Mouse (Mus musculus) midbrain, embryonic 13.5 days (tissue): ENCODE results near the gene Dnajb11. TPM values are rescaled to one million over a fixed set of nuclear protein-coding genes. Genes with fewer than 3 reads are reported as not detected.

ENCODE experiments used
- ATAC-seq: fragments of 200-750 bp; cut with Nextera tagmentation; 2 replicates; pipeline ENCODE4 v1.8.0; 2017; ENCODE audit warnings: mild to moderate bottlenecking, moderate TSS enrichment, moderate library complexity
- H3K27ac ChIP-seq: fragments of 300-500 bp; sonication (generic); 2 replicates; pipeline ENCODE4 v1.5.1; 2015; ENCODE audit warnings: inconsistent platforms, mild to moderate bottlenecking, moderate library complexity
- H3K27me3 ChIP-seq: fragments of 300-500 bp; sonication (generic); 2 replicates; pipeline ENCODE4 v1.6.1; 2015; ENCODE audit warnings: mild to moderate bottlenecking, inconsistent platforms
- H3K36me3 ChIP-seq: fragments of 300-500 bp; sonication (generic); 2 replicates; pipeline ENCODE4 v1.6.1; 2015; ENCODE audit warnings: mild to moderate bottlenecking, inconsistent platforms
- H3K4me1 ChIP-seq: fragments of 300-500 bp; sonication (generic); replicated peaks from 2 replicates; pipeline ENCODE4 v1.6.1; 2015; ENCODE audit warnings: inconsistent platforms
- H3K4me2 ChIP-seq: fragments of 300-500 bp; sonication (generic); replicated peaks from 2 replicates; pipeline ENCODE4 v1.6.1; 2015; ENCODE audit warnings: moderate library complexity, mild to moderate bottlenecking, inconsistent platforms
- H3K4me3 ChIP-seq: fragments of 300-500 bp; sonication (generic); replicated peaks from 2 replicates; pipeline ENCODE4 v1.5.1; 2015; ENCODE audit warnings: mild to moderate bottlenecking, inconsistent platforms
- H3K9ac ChIP-seq: fragments of 300-500 bp; sonication (generic); replicated peaks from 2 replicates; pipeline ENCODE4 v1.6.1; 2015; ENCODE audit warnings: mild to moderate bottlenecking, inconsistent platforms
- H3K9me3 ChIP-seq: fragments of 300-500 bp; sonication (generic); 2 replicates; pipeline ENCODE4 v1.6.1; 2016; ENCODE audit warnings: mild to moderate bottlenecking, inconsistent platforms
- WGBS: fragments of 180-500 bp; shearing (Covaris S2); methylation state at CpG from one replicate; pipeline ENCODE4 v1.1.7; 2015; 5-methylcytosine and 5-hydroxymethylcytosine counted together
- polyA plus RNA-seq: library from polyadenylated mRNA; unstranded; fragments of >200 nt; fragmentation: Nextera tagmentation; extraction: Ambion mirVana; gene quantifications from 2 replicates; pipeline ENCODE4 v1.2.1, GENCODE M21; 2015

Dnajb11 gene
- polyA plus RNA-seq, 1 experiment from 2014 or later, result 99.6 TPM

DNA sequence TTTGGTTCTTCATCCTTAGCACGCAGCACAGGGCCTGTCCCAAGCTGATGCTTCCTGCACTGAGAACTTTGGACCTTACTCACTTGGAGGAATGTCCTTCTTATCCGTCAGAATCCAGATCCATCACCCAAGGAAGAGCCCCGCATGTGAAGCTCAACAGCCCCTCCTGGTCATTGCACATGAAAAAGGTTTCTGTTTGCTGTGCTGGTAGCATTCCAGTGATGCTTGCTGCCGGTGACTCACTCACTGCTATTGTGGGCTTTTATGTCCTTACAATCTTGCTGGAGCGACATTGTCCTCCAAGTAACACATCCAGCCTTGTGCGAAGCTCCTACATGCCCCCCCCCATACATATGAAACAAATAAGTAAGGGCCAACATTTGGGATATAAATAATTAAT is 55.2 kb downstream of the Dnajb11 start:
- Histone ChIP-seq H3K36me3 (no peaks in the 10 kb centered on the region), H3K9me3 (no peaks in the 10 kb centered on the region), H3K4me1 (no peaks in the 10 kb centered on the region), H3K27ac (no peak overlapping the region), H3K4me3 (no peak overlapping the region), H3K4me2 (no peak overlapping the region), H3K27me3 (no peaks in the 10 kb centered on the region), H3K9ac (no peak overlapping the region)
- WGBS, result 82% methylated on average over 6 of the region's 6 CpGs
- no peak for ATAC-seq

DNA sequence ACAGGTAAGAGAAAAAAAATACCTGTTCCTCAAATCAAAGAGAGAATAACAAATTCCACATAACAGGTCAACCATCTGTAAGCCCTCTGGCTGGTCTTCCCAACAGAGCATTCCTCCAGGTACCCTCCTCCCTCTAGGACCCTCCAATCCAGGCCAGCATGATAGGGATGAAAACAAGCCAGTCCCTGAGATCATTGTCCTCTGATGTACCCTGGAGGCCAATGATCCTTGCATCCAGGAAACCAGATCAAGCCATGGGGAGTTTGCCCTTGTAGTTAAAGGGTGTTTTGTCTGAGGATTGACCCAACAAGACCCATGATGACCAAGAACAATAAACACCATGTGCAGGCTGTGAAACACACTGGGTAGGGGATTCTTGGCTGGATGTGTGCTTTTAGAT is 56.6 kb downstream of the Dnajb11 start:
- no peaks in the 10 kb centered on the region for H3K36me3 ChIP-seq

DNA sequence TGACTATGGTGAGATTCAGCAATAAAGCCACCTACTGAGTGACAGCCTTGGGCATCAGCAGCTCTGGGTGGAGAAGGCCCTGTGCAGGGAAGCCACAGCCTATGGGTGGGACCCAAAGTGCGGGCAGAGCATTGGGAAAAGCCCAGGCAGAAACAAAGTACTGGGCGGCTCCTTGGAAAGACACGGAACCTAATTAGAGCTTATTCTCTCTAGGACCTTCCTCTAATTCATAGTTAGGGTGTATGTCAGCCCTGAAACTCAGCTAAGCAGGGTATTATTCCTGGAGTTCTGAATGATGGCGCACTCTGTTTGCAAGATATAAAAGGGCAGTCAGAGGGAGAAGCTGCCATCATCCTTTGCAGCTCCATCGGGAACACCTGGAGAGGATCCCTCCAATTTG is 60.4 kb downstream of the Dnajb11 start, which contains the start of gene Fetub:
Gene Fetub, plus strand, starts transcription at position 301 of the 400 bp plus-strand sequence.
- H3K27ac ChIP-seq, result no peak within 1 kb of the TSS
- H3K27me3 ChIP-seq, result no peaks in the 10 kb centered on the region
- H3K36me3 ChIP-seq, result no peaks in the 10 kb centered on the region
- 95% methylated on average over 5 of the region's 5 CpGs for WGBS
- ATAC-seq, result no peak
- H3K4me3 ChIP-seq, result no peak within 1 kb of the TSS
- no peaks in the 10 kb centered on the region for H3K9me3 ChIP-seq
- H3K9ac ChIP-seq, result no peak within 1 kb of the TSS
- no peaks in the 10 kb centered on the region for H3K4me1 ChIP-seq
- no peak within 1 kb of the TSS for H3K4me2 ChIP-seq

More for the DNA sequence above, 56.6 kb downstream of the Dnajb11 start:
- Histone ChIP-seq H3K27me3 (no peaks in the 10 kb centered on the region), H3K4me2 (no peak overlapping the region), H3K9me3 (no peaks in the 10 kb centered on the region), H3K27ac (no peak overlapping the region), H3K4me1 (no peaks in the 10 kb centered on the region), H3K4me3 (no peak overlapping the region), H3K9ac (no peak overlapping the region)
- ATAC-seq, result no peak

- no peak overlapping the region for H3K27ac ChIP-seq
- H3K36me3 ChIP-seq, result no peaks in the 10 kb centered on the region
- no peak for ATAC-seq
- H3K27me3 ChIP-seq, result no peaks in the 10 kb centered on the region
- WGBS, result 69% methylated on average over 15 of the region's 15 CpGs
- H3K4me1 ChIP-seq, result no peaks in the 10 kb centered on the region
- H3K4me2 ChIP-seq, result no peak overlapping the region
- no peak overlapping the region for H3K4me3 ChIP-seq
- H3K9me3 ChIP-seq, result no peaks in the 10 kb centered on the region
- H3K9ac ChIP-seq, result no peak overlapping the region
Measured at GRCm38 (mm10) chr16:22918664-22919312, 61.1 kb downstream of the Dnajb11 start.

- Histone ChIP-seq H3K4me1 (no peaks in the 10 kb centered on the region), H3K4me2 (no peak overlapping the region), H3K9ac (no peak overlapping the region), H3K36me3 (no peaks in the 10 kb centered on the region), H3K27me3 (no peaks in the 10 kb centered on the region), H3K4me3 (no peak overlapping the region), H3K9me3 (no peaks in the 10 kb centered on the region), H3K27ac (no peak overlapping the region)
- WGBS, result 72% methylated on average over 18 of the region's 18 CpGs
- no peak for ATAC-seq
Measured at GRCm38 (mm10) chr16:22919971-22920854, 62.6 kb downstream of the Dnajb11 start.

DNA sequence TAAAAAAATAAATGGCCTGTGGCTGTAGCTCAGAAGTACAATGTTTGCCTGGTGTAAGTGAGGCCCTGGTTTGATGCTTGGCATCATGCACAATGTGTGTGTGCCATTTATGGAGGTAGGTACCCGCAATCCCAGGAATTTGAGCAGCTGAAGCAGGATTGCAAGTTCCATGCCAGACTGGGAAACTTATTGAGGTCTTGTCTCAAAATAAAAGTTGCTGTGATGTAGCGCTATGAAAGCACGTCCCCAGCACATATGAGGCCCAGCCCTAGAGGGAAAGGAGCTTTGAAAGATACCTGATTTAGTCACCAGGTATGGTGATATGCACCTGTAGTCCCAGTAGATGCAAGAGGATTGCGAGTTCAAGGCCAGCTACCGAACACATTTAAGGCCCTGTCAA is 64.1 kb downstream of the Dnajb11 start:
- H3K4me1 ChIP-seq, result no peaks in the 10 kb centered on the region
- H3K9me3 ChIP-seq, result no peaks in the 10 kb centered on the region
- H3K4me2 ChIP-seq, result no peak overlapping the region
- H3K27me3 ChIP-seq, result no peaks in the 10 kb centered on the region
- no peak overlapping the region for H3K9ac ChIP-seq
- H3K36me3 ChIP-seq, result no peaks in the 10 kb centered on the region
- ATAC-seq, result no peak
- no peak overlapping the region for H3K27ac ChIP-seq
- 97% methylated on average over 5 of the region's 5 CpGs for WGBS
- H3K4me3 ChIP-seq, result no peak overlapping the region

- no peak overlapping the region for H3K27ac ChIP-seq
- H3K27me3 ChIP-seq, result no peaks in the 10 kb centered on the region
- H3K4me3 ChIP-seq, result no peak overlapping the region
- H3K9me3 ChIP-seq, result no peaks in the 10 kb centered on the region
- H3K4me1 ChIP-seq, result no peaks in the 10 kb centered on the region
- no peak overlapping the region for H3K4me2 ChIP-seq
- 91% methylated on average over 4 of the region's 4 CpGs for WGBS
- no peaks in the 10 kb centered on the region for H3K36me3 ChIP-seq
- H3K9ac ChIP-seq, result no peak overlapping the region
- ATAC-seq, result no peak
Measured at GRCm38 (mm10) chr16:22922433-22922832, 64.8 kb downstream of the Dnajb11 start.

Other genes starting within 250 kb of the Dnajb11 start
- 0.30 and 0.46 TPM in 2 replicates for gene Dgkg, start 200.6 kb upstream of the Dnajb11 start, polyA plus RNA-seq
- not detected in 2 replicates for gene Crygs, start 46.3 kb upstream of the Dnajb11 start, polyA plus RNA-seq
- gene Tbccd1, start 176 bp upstream of the Dnajb11 start, polyA plus RNA-seq, result 26.3 and 27.7 TPM in 2 replicates
- gene Ahsg, start 33.4 kb downstream of the Dnajb11 start, polyA plus RNA-seq, result 0.24 TPM in 1 of 2 replicates, not detected in the other
- gene Fetub, start 60.5 kb downstream of the Dnajb11 start, polyA plus RNA-seq, result not detected in 2 replicates
- 0.15 TPM in 1 of 2 replicates, not detected in the other for gene Hrg, start 93.2 kb downstream of the Dnajb11 start, polyA plus RNA-seq
- not detected in 2 replicates for gene Kng2, start 171.6 kb downstream of the Dnajb11 start, polyA plus RNA-seq
- gene Kng1, start 200.0 kb downstream of the Dnajb11 start, polyA plus RNA-seq, result 0.16 TPM in 1 of 2 replicates, not detected in the other
- gene Eif4a2, start 249.6 kb downstream of the Dnajb11 start, polyA plus RNA-seq, result 281 and 302 TPM in 2 replicates